Mouse (Mus musculus) heart, embryonic 11.5 days (tissue): ENCODE results near the gene Gm10799. TPM values are rescaled to one million over a fixed set of nuclear protein-coding genes. Genes with fewer than 3 reads are reported as not detected.
"Not testable (repeated sequence)": the region's sequence is repeated elsewhere in the genome, so short reads cannot be mapped to it uniquely, and the experiment has no call there.

ENCODE experiments used
- ATAC-seq: fragments of 200-750 bp; cut with Nextera tagmentation; replicated peaks from 2 replicates; pipeline ENCODE4 v1.8.0; 2017; ENCODE audit warnings: moderate library complexity; ENCODE audit not compliant: insufficient number of reproducible peaks, low FRiP score, low TSS enrichment
- H3K27ac ChIP-seq: fragments of 300-500 bp; sonication (generic); 2 replicates; pipeline ENCODE4 v1.5.1; 2014; ENCODE audit warnings: mild to moderate bottlenecking, low read depth, low read length
- H3K27me3 ChIP-seq: fragments of 300-500 bp; sonication (generic); 2 replicates; pipeline ENCODE4 v1.6.1; 2014; ENCODE audit warnings: mild to moderate bottlenecking, low read length, mixed read lengths; ENCODE audit not compliant: control insufficient read depth, insufficient read depth
- H3K36me3 ChIP-seq: fragments of 300-500 bp; sonication (generic); 2 replicates; pipeline ENCODE4 v1.6.1; 2014; ENCODE audit warnings: mild to moderate bottlenecking, low read length, moderate library complexity, mixed read lengths; ENCODE audit not compliant: control insufficient read depth, insufficient read depth
- H3K4me1 ChIP-seq: fragments of 300-500 bp; sonication (generic); 2 replicates; pipeline ENCODE4 v1.6.1; 2014; ENCODE audit warnings: low read length; ENCODE audit not compliant: control insufficient read depth, insufficient read depth
- H3K4me2 ChIP-seq: fragments of 300-500 bp; sonication (generic); 2 replicates; pipeline ENCODE4 v1.6.1; 2014; ENCODE audit warnings: mild to moderate bottlenecking, moderate library complexity
- H3K4me3 ChIP-seq: fragments of 300-500 bp; sonication (generic); 2 replicates; pipeline ENCODE4 v1.5.1; 2014; ENCODE audit warnings: low read depth, low read length
- H3K9ac ChIP-seq: fragments of 300-500 bp; sonication (generic); 2 replicates; pipeline ENCODE4 v1.6.1; 2014; ENCODE audit warnings: mild to moderate bottlenecking, low read depth, low read length, moderate library complexity
- H3K9me3 ChIP-seq: fragments of 300-500 bp; sonication (generic); replicated peaks from 2 replicates; pipeline ENCODE4 v1.6.1; 2016; ENCODE audit warnings: low read length; ENCODE audit not compliant: control insufficient read depth
- WGBS: fragments of 180-500 bp; shearing (Covaris S2); extraction: QIAGEN DNeasy Blood & Tissue Kit; methylation state at CpG from one replicate; pipeline ENCODE4 v1.1.7; 2014; ENCODE audit not compliant: insufficient replicate concordance; 5-methylcytosine and 5-hydroxymethylcytosine counted together
- polyA plus RNA-seq: library from polyadenylated mRNA; unstranded; fragments of >200 nt; fragmentation: Nextera tagmentation; extraction: Ambion mirVana; gene quantifications from 2 replicates; pipeline ENCODE4 v1.2.1, GENCODE M21; 2014

Gm10799 gene
- polyA plus RNA-seq: not detected in 2 replicates

GRCm38 (mm10) chr2:104068450-104068849 is at the start of gene Gm10799:
Gene Gm10799 (minus strand): TSS chr2:104068550.
- H3K9ac ChIP-seq, H3K9me3 ChIP-seq, H3K4me3 ChIP-seq, H3K27me3 ChIP-seq, H3K4me2 ChIP-seq, ATAC-seq, H3K27ac ChIP-seq, H3K36me3 ChIP-seq, H3K4me1 ChIP-seq: not testable (repeated sequence)
- WGBS: 74% methylated on average over 7 of the region's 7 CpGs

- not testable (repeated sequence) for ATAC-seq, H3K4me2 ChIP-seq, H3K27ac ChIP-seq, H3K9me3 ChIP-seq, H3K36me3 ChIP-seq, H3K9ac ChIP-seq, H3K27me3 ChIP-seq, H3K4me3 ChIP-seq
- peaks cover 21% of the 10 kb centered on the region for H3K4me1 ChIP-seq
These were observed 48.8 kb upstream of the Gm10799 start for GRCm38 (mm10) chr2:104117173-104117572.

GRCm38 (mm10) chr2:104114898-104115297 is 46.5 kb upstream of the Gm10799 start:
- no peak overlapping the region for H3K4me3 ChIP-seq
- no peak overlapping the region for H3K27ac ChIP-seq
- no peak overlapping the region for H3K4me2 ChIP-seq
- no peaks in the 10 kb centered on the region for H3K36me3 ChIP-seq
- no peaks in the 10 kb centered on the region for H3K9me3 ChIP-seq
- no peak overlapping the region for H3K9ac ChIP-seq
- no peak for ATAC-seq
- H3K27me3 ChIP-seq: no peaks in the 10 kb centered on the region
- H3K4me1 ChIP-seq: peaks cover 4% of the 10 kb centered on the region
- 89% methylated on average over 3 of the region's 3 CpGs for WGBS

GRCm38 (mm10) chr2:104113563-104113962 is 45.2 kb upstream of the Gm10799 start:
- not testable (repeated sequence) for H3K4me1 ChIP-seq, H3K9me3 ChIP-seq, H3K27me3 ChIP-seq, H3K9ac ChIP-seq, H3K4me3 ChIP-seq, H3K36me3 ChIP-seq, H3K4me2 ChIP-seq, H3K27ac ChIP-seq, ATAC-seq

- ATAC-seq, H3K4me1 ChIP-seq, H3K36me3 ChIP-seq, H3K27me3 ChIP-seq, H3K9me3 ChIP-seq, H3K9ac ChIP-seq, H3K27ac ChIP-seq, H3K4me3 ChIP-seq, H3K4me2 ChIP-seq: not testable (repeated sequence)
- no CpG with 5 or more reads among the region's 1 CpGs for WGBS
These were observed 42.9 kb upstream of the Gm10799 start for GRCm38 (mm10) chr2:104111170-104111797.

- WGBS: 76% methylated on average over 4 of the region's 4 CpGs
- Histone ChIP-seq H3K27ac (peak overlapping the region; percentile 70), H3K9ac (no peak overlapping the region), H3K9me3 (no peaks in the 10 kb centered on the region), H3K4me2 (no peak overlapping the region), H3K27me3 (no peaks in the 10 kb centered on the region), H3K36me3 (no peaks in the 10 kb centered on the region), H3K4me1 (peaks cover 6% of the 10 kb centered on the region), H3K4me3 (no peak overlapping the region)
- ATAC-seq: no peak
These were observed 41.7 kb upstream of the Gm10799 start for GRCm38 (mm10) chr2:104110031-104110430.

- Histone ChIP-seq H3K27me3 (no peaks in the 10 kb centered on the region), H3K4me1 (peaks cover 6% of the 10 kb centered on the region), H3K9me3 (no peaks in the 10 kb centered on the region), H3K9ac (no peak overlapping the region), H3K36me3 (no peaks in the 10 kb centered on the region), H3K4me3 (no peak overlapping the region), H3K27ac (peak overlapping the region; percentile 70), H3K4me2 (0 out of 2 replicates have a peak overlapping the region, but pooled peaks have one; percentile 1)
- WGBS: 25% methylated on average over 2 of the region's 2 CpGs
- ATAC-seq: no peak
These were observed 41.2 kb upstream of the Gm10799 start for GRCm38 (mm10) chr2:104109528-104109927.

GRCm38 (mm10) chr2:104109021-104109420 is 40.7 kb upstream of the Gm10799 start:
- H3K4me3 ChIP-seq, H3K4me1 ChIP-seq, H3K9ac ChIP-seq, H3K27me3 ChIP-seq, H3K36me3 ChIP-seq, H3K4me2 ChIP-seq, ATAC-seq, H3K9me3 ChIP-seq: not testable (repeated sequence)
- 32% methylated on average over 2 of the region's 2 CpGs for WGBS
- peak overlapping the region; percentile 70 for H3K27ac ChIP-seq

- Histone ChIP-seq H3K4me1 (peaks cover 22% of the 10 kb centered on the region), H3K9me3 (no peaks in the 10 kb centered on the region), H3K4me3 (no peak overlapping the region), H3K27me3 (no peaks in the 10 kb centered on the region), H3K4me2 (no peak overlapping the region), H3K36me3 (no peaks in the 10 kb centered on the region), H3K27ac (no peak overlapping the region), H3K9ac (no peak overlapping the region)
- WGBS: 83% methylated on average over 6 of the region's 6 CpGs
- no peak for ATAC-seq
These were observed 36.5 kb upstream of the Gm10799 start for GRCm38 (mm10) chr2:104104800-104105199.
